Mouse (Mus musculus): ENCODE measurements around the gene B4galnt2. TPM values are rescaled to one million over a fixed set of nuclear protein-coding genes. Genes with fewer than 3 reads are reported as not detected.

B4galnt2 gene
- total and polyA plus RNA-seq, 3 experiments, result 0.15 to 4.5 TPM; not detected in 1

DNA sequence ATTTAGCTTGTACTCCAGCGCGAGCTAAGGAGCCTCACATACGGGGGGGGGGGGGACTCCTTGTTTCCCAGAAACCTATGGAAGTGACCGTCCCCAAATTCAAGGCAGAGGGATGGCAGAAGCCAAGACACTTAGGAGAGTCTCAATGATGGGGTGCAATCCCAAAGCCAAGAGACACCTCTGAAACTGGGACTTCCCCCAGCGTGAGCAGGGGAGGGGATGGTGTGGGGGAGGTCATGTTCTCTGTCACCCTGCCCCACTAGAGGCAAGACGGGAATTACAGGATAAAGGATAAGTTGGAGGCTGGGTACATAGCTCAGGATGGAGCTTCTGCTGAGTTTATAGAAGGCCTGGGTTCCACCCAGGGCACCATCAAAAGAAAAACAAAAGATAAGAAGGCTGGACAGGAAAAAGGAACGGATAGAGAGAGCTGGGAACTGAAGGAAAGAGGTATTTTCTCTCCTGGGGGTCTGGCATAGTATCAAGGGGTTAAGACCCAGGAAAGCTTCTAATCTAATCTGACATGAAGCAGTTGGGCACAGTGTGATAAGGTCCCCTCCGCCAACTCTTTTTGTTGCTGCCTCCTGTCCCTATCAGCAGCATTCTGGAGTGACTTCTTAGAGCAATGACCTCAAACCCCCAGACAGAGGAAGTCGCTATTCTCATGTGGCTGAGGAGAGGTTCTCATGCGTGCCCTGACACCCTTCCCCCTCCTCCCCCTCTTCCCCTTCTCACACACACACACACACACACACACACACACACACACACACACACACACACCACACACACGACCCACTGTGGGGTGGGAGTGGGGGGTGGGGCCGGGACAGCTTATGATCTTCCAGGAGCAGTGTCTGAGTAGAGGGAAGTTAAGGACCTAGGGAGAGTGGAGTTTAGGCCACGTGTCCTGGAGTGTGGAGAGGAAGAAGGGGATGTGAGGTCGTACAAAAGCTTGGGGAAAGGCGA, 79.7 kb downstream of the B4galnt2 start (continued):
- peak; percentile 99 for TF ChIP-seq ETS1 (IDR thresholded peaks at IDR 0.05; ENCODE audit: low read depth, low read length)
- TF ChIP-seq CTCF (IDR thresholded peaks at IDR 0.05 in 2 of 3, conservative IDR thresholded peaks at IDR 0.05 in 1 of 3; ENCODE audit: control insufficient read depth in 1 of 3, insufficient read depth in 1 of 3, low read depth in 2 of 3, low read length in 3 of 3, poor library complexity in 1 of 3, severe bottlenecking in 1 of 3), result peak in 2 of 3 experiments; percentile 50 to 54; a peak in 4 of 6 replicates
- TF ChIP-seq RCOR1 (IDR thresholded peaks at IDR 0.05; ENCODE audit: low read depth, low read length), result peak; percentile 91
- TF ChIP-seq MEF2A (IDR thresholded peaks at IDR 0.05; ENCODE audit: extremely low read depth, insufficient replicate concordance, low read depth, low read length, poor library complexity, severe bottlenecking), result peak; percentile 80; the same call in 1 of the 2 replicates
- TF ChIP-seq GATA1 (IDR thresholded peaks at IDR 0.05; ENCODE audit: low read depth, low read length), result peak; percentile 100
- TF ChIP-seq POLR2AphosphoS5 (IDR thresholded peaks at IDR 0.05; ENCODE audit: borderline replicate concordance, low read depth, low read length), result no peak
- TF ChIP-seq POLR2A (IDR thresholded peaks at IDR 0.05; ENCODE audit: control insufficient read depth in 1 of 2, insufficient read depth in 1 of 2, low read depth in 1 of 2, low read length in 2 of 2, poor library complexity in 1 of 2), result peak; percentile 65 to 68
- no peak for TF ChIP-seq KAT2A (conservative IDR thresholded peaks at IDR 0.05; ENCODE audit: low read depth, low read length)
- TF ChIP-seq POLR2AphosphoS2 (IDR thresholded peaks at IDR 0.05; ENCODE audit: low read length), result peak; percentile 79
- TF ChIP-seq NELFE (IDR thresholded peaks at IDR 0.05; ENCODE audit: low read depth, low read length), result peak; percentile 42
- TF ChIP-seq MYB (IDR thresholded peaks at IDR 0.05; ENCODE audit: low read depth, low read length), result peak; percentile 87
- TF ChIP-seq HCFC1 (IDR thresholded peaks at IDR 0.05; ENCODE audit: low read depth, low read length), result peak; percentile 59
- TF ChIP-seq MAX (IDR thresholded peaks at IDR 0.05; ENCODE audit: low read length), result peak; percentile 88

DNA sequence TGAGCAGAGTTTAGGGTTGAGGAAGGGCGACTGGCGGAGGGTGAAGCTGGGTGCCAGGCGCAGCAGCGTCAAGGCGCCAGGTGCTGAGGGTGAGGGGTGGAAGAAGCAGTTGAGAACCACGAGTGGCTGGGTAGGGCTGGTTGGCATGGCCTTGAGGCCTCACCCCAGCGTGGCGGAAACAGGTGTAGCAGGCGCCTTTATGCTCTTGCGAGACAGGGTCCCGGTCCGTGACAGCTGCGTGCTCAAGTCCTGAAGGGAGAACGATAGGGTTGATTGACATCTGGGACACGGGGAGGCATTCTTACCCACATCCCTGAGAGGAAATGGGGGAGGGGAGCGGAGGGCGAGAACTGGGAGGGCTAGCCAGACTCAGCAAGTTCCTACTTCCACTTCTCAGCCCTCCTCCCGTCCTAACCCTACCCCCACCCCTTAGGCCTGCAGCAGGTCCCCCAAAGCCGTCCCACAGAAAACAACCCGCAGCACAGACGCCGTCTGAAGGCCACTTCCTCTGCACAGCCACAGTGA, 80.5 kb downstream of the B4galnt2 start:
- no peaks in the 10 kb centered on the region for H3K27me3 ChIP-seq (ENCODE audit: control insufficient read depth in 1 of 2, insufficient read depth in 2 of 2, low read length in 2 of 2)
- peaks cover 0 to 25% of the 10 kb centered on the region in 2 experiments; a peak in 2 of 4 replicates for H3K36me3 ChIP-seq (ENCODE audit: control insufficient read depth in 1 of 2, insufficient read depth in 2 of 2, low read length in 2 of 2)
- H3K4me1 ChIP-seq (ENCODE audit: control insufficient read depth in 1 of 2, insufficient read depth in 2 of 2, low read length in 2 of 2), result peaks cover 16 to 55% of the 10 kb centered on the region in 2 experiments
- peak overlapping the region; percentile 45 to 52 for H3K4me3 ChIP-seq (ENCODE audit: control insufficient read depth in 1 of 2, insufficient read depth in 1 of 2, low read depth in 2 of 2, low read length in 2 of 2)
- DNase-seq (ENCODE audit: low read depth, low spot score), result peak; percentile 94
- H3K27ac ChIP-seq (ENCODE audit: control insufficient read depth, low read depth, low read length), result peak overlapping the region; percentile 97
- H3K9me3 ChIP-seq (replicated peaks; ENCODE audit: insufficient read depth, low read length), result no peaks in the 10 kb centered on the region
- H3K9ac ChIP-seq (ENCODE audit: control insufficient read depth, low read depth, low read length, poor library complexity, severe bottlenecking), result peak overlapping the region; percentile 68
- H3K79me2 ChIP-seq (ENCODE audit: control insufficient read depth, insufficient read depth, low read length, poor library complexity), result no peaks in the 10 kb centered on the region; the same call in 1 of the 2 replicates
- peak; percentile 80 to 85 for TF ChIP-seq EP300 (IDR thresholded peaks at IDR 0.05; ENCODE audit: low read depth in 1 of 2, low read length in 2 of 2)
- TF ChIP-seq CHD1 (IDR thresholded peaks at IDR 0.05; ENCODE audit: low read depth, low read length), result peak; percentile 80; the same call in 1 of the 2 replicates
- TF ChIP-seq ZNF384 (IDR thresholded peaks at IDR 0.05; ENCODE audit: low read depth, low read length), result no peak
- TF ChIP-seq ZKSCAN1 (IDR thresholded peaks at IDR 0.05; ENCODE audit: low read depth, low read length), result no peak
- TF ChIP-seq NRF1 (IDR thresholded peaks at IDR 0.05; ENCODE audit: insufficient read depth, low read depth, low read length, poor library complexity, severe bottlenecking), result no peak
- TF ChIP-seq E2F4 (IDR thresholded peaks at IDR 0.05; ENCODE audit: borderline replicate concordance, low read depth, low read length), result no peak
- 0 out of 2 replicates have a peak, but pooled peaks have one; percentile 19 for TF ChIP-seq MYB (IDR thresholded peaks at IDR 0.05; ENCODE audit: low read depth, low read length)
- TF ChIP-seq ZMIZ1 (IDR thresholded peaks at IDR 0.05; ENCODE audit: low read depth, low read length), result peak; percentile 1; the same call in 1 of the 2 replicates
- TF ChIP-seq MAX (IDR thresholded peaks at IDR 0.05; ENCODE audit: low read length), result peak; percentile 77
- TF ChIP-seq MEF2A (IDR thresholded peaks at IDR 0.05; ENCODE audit: extremely low read depth, insufficient replicate concordance, low read depth, low read length, poor library complexity, severe bottlenecking), result no peak
- TF ChIP-seq MXI1 (IDR thresholded peaks at IDR 0.05; ENCODE audit: low read depth, low read length), result peak; percentile 74
- TF ChIP-seq SIN3A (IDR thresholded peaks at IDR 0.05; ENCODE audit: low read length), result peak; percentile 85
- no peak for TF ChIP-seq RCOR1 (IDR thresholded peaks at IDR 0.05; ENCODE audit: low read depth, low read length)
- peak in 1 of 2 experiments; percentile 60; a peak in 3 of 4 replicates for TF ChIP-seq POLR2A (IDR thresholded peaks at IDR 0.05; ENCODE audit: control insufficient read depth in 1 of 2, insufficient read depth in 1 of 2, low read depth in 1 of 2, low read length in 2 of 2, poor library complexity in 1 of 2)
- TF ChIP-seq RAD21 (IDR thresholded peaks at IDR 0.05; ENCODE audit: low read depth, low read length), result no peak
- peak; percentile 42; the same call in 1 of the 2 replicates for TF ChIP-seq GATA1 (IDR thresholded peaks at IDR 0.05; ENCODE audit: low read depth, low read length)
- peak; percentile 92 for TF ChIP-seq ETS1 (IDR thresholded peaks at IDR 0.05; ENCODE audit: low read depth, low read length)
- peak; percentile 51; the same call in 1 of the 2 replicates for TF ChIP-seq TBP (IDR thresholded peaks at IDR 0.05; ENCODE audit: low read depth, low read length)
- TF ChIP-seq TAL1 (IDR thresholded peaks at IDR 0.05; ENCODE audit: low read length), result peak; percentile 66
- TF ChIP-seq BHLHE40 (IDR thresholded peaks at IDR 0.05; ENCODE audit: borderline replicate concordance, low read depth, low read length), result peak; percentile 79
- TF ChIP-seq MAFK (IDR thresholded peaks at IDR 0.05; ENCODE audit: borderline replicate concordance, low read depth, low read length), result no peak
- TF ChIP-seq JUND (IDR thresholded peaks at IDR 0.05; ENCODE audit: low read depth, low read length), result no peak
- TF ChIP-seq GABPA (IDR thresholded peaks at IDR 0.05; ENCODE audit: low read depth, low read length), result no peak; the same call in 1 of the 2 replicates
- TF ChIP-seq CTCF (IDR thresholded peaks at IDR 0.05 in 2 of 3, conservative IDR thresholded peaks at IDR 0.05 in 1 of 3; ENCODE audit: control insufficient read depth in 1 of 3, insufficient read depth in 1 of 3, low read depth in 2 of 3, low read length in 3 of 3, poor library complexity in 1 of 3, severe bottlenecking in 1 of 3), result no peak

Data from MEL (cell line).